Mouse (Mus musculus) CH12.LX (cell line): ENCODE measurements at regions not wholly inside any gene's neighbourhood (a gene's known extent, or its start where the extent isn't known, plus 50 kb on each side); places are given as distances from the start of the nearest gene placed in this dataset.

Experiments used
- CTCF ChIP-seq, 2 experiments: IDR thresholded peaks in 1 of 2; conservative IDR thresholded peaks in 1 of 2; 2 replicates each; pipeline ENCODE4 v1.5.1; 2011 to 2012; ENCODE audit warnings: low read depth in 2 of 2, low read length in 2 of 2, improper control_type of control experiment in 1 of 2, inconsistent platforms in 1 of 2, mild to moderate bottlenecking in 1 of 2, moderate library complexity in 1 of 2
- IRF4 ChIP-seq: IDR thresholded peaks from 2 replicates; pipeline ENCODE4 v1.6.1; 2014; ENCODE audit warnings: low read depth, mild to moderate bottlenecking, inconsistent platforms, low read length, improper control_type of control experiment
- MAX ChIP-seq: IDR thresholded peaks from 2 replicates; pipeline ENCODE4 v1.6.1; 2011; ENCODE audit warnings: low read length, improper control_type of control experiment
- MAZ ChIP-seq: IDR thresholded peaks from 2 replicates; pipeline ENCODE4 v1.6.1; 2012; ENCODE audit warnings: low read depth, mild to moderate bottlenecking, inconsistent platforms, low read length, improper control_type of control experiment, moderate library complexity
- POLR2AphosphoS2 ChIP-seq: IDR thresholded peaks from 2 replicates; pipeline ENCODE4 v1.6.1; 2011; ENCODE audit warnings: low read depth, low read length, improper control_type of control experiment
- TCF12 ChIP-seq: IDR thresholded peaks from 2 replicates; pipeline ENCODE4 v1.6.1; 2014; ENCODE audit warnings: low read depth, mild to moderate bottlenecking, inconsistent platforms, low read length, improper control_type of control experiment

DNA sequence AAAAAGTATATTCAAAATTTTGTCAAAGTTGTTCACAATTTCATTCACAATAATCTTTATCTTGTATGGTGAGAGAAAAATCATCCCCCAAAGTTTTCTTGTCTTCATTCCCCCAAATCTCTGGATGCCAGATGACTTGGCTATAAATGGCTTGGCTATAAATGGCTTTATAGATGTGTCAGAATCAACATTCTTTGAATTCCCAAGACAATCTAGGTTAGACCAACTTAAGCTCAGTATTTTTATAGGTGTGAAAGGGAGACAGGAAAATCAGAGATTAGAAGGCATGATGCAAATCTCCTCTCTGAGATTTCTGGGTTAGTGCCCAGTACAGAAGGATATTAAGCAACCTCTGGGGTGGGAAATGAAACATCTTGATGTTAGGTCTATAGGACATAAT, 685.4 kb downstream of the Ttll7 start:
- TF ChIP-seq TCF12 (no peak), MAZ (no peak), POLR2AphosphoS2 (no peak), CTCF (conservative IDR thresholded peaks at IDR 0.05 in 1 of 2, IDR thresholded peaks at IDR 0.05 in 1 of 2; ENCODE audit: low read depth in 2 of 2, low read length in 2 of 2) (no peak), MAX (no peak), IRF4 (no peak)
